In the genomic region with DNA sequence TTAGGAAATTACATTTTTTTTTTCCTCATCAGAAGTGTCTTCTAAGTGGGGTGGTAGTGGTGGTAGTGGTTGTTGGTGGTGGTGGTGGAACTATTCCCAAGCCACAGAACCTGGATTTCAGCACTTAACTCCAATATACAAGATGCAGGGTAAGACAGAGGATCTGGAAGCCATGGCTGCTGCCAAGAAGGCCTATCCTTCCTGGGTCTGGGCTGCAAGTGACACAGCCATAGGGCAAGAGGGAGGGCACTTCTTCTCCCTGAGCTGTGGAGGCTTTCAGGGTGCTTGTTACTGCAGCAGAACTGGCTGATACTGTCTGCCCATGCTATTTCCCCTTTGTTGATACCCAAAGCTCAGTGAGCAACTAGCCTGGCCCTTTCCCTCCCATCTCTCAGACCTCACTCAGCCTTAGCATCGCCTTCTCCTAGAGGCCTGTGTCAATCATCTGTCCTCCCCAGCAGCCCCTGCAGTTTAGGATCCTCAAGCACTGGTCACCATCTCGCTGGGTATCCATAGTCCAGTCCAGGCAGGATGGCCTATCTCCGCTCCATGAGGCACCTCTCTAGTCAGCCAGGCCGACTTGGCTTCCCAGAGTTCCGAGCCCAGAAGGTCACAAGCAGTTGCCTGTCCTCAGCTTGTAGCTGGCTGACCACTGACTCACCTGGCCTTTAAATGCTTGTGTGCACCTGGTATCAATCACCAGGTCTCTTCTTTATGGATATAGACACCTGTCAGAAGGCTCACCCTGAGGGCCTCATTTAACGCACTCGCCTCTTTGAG, we compare ENCODE assay signal across 13 mouse cellular contexts. TPM values are rescaled to one million over a fixed set of nuclear protein-coding genes. Genes with fewer than 3 reads are reported as not detected.
DNase-seq lines count a peak whose midpoint lies in the region; TF ChIP-seq lines count a peak whose summit lies in the region.
"Had no signal": no experiment of that assay in that cellular context is flagged by ENCODE, and none has a peak within 500 bp of the region (broad histone marks: within the 10 kb centered on the region; RNA-seq: fewer than 3 reads in every experiment).

No protein-coding gene starts in this region.

- H3K4me3 ChIP-seq in layer of hippocampus, adult 2 months: no peak overlapping the region
- H3K4me3 ChIP-seq in limb, embryonic 10.5 days: no peak overlapping the region
- H3K4me3 ChIP-seq: heart, adult 2 months; kidney, embryonic 15.5 days; liver, embryonic 13.5 days; midbrain, embryonic 12.5 days had no signal

- TF ChIP-seq CTCF in layer of hippocampus, adult 2 months (conservative IDR thresholded peaks at IDR 0.05): no peak

- peaks cover 25% of the 10 kb centered on the region for H3K4me1 ChIP-seq in limb, embryonic 10.5 days
- H3K4me1 ChIP-seq: liver, embryonic 13.5 days; midbrain, embryonic 12.5 days had no signal

- no peaks in the 10 kb centered on the region for H3K9me3 ChIP-seq in limb, embryonic 10.5 days (replicated peaks)
- H3K9me3 ChIP-seq: kidney, embryonic 15.5 days; liver, embryonic 13.5 days; midbrain, embryonic 12.5 days had no signal

- no peaks in the 10 kb centered on the region for H3K27me3 ChIP-seq in limb, embryonic 10.5 days (ENCODE audit: low read depth, poor library complexity, severe bottlenecking)
- H3K27me3 ChIP-seq: kidney, embryonic 15.5 days; liver, embryonic 13.5 days had no signal

- DNase-seq in layer of hippocampus, adult 8-10 months (ENCODE audit: low spot score in 2 of 2): peak; percentile 1 to 5
- DNase-seq in layer of hippocampus, adult 2 months (ENCODE audit: low spot score in 2 of 2): no peak
- peak; percentile 17 to 29 for DNase-seq in right cerebral cortex, postnatal 10 days (ENCODE audit: low spot score in 2 of 2)
- no peak for DNase-seq in right cerebral cortex, postnatal 14 days
- DNase-seq in cerebellum, adult 8-10 months: peak; percentile 9
- peak; percentile 18 for DNase-seq in limb, embryonic 10.5 days (ENCODE audit: low spot score)
- no peak for DNase-seq in lung, postnatal 25 days (ENCODE audit: low spot score)
- DNase-seq: liver, embryonic 13.5 days; lung, postnatal 10 days; spleen, adult 18-20 months had no signal

- WGBS in limb, embryonic 10.5 days: 89% methylated on average over 7 of the region's 7 CpGs

- H3K36me3 ChIP-seq in limb, embryonic 10.5 days: no peaks in the 10 kb centered on the region
- H3K36me3 ChIP-seq: kidney, embryonic 15.5 days; liver, embryonic 13.5 days; midbrain, embryonic 12.5 days had no signal

- no peak overlapping the region for H3K27ac ChIP-seq in layer of hippocampus, adult 2 months
- H3K27ac ChIP-seq in limb, embryonic 10.5 days: no peak overlapping the region
- H3K27ac ChIP-seq: heart, adult 2 months; kidney, embryonic 15.5 days; liver, embryonic 13.5 days; midbrain, embryonic 12.5 days had no signal

RNA-seq across cellular contexts. Expression of a gene that starts 7.5 kb away (rescaled TPM):
- 100 to 1,000 TPM; 123 to 135 (median 125) TPM for total RNA-seq in layer of hippocampus, adult 8-10 months (2022)
- 100 to 1,000 TPM; 139 to 141 TPM for total RNA-seq in layer of hippocampus, adult 2 months (2021)
- 8.1 and 8.3 TPM in 2 replicates for polyA plus RNA-seq in limb, embryonic 10.5 days (2016; fragmentation: Nextera tagmentation; extraction: Ambion mirVana)

RNA-seq across cellular contexts. Expression of a gene that starts 48.0 kb away (rescaled TPM):
- total RNA-seq in layer of hippocampus, adult 8-10 months (2022): 10 to 100 TPM; 23.3 to 36.1 (median 27.2) TPM
- 10 to 100 TPM; 27.0 to 29.1 TPM for total RNA-seq in layer of hippocampus, adult 2 months (2021)
- 16.2 and 17.0 TPM in 2 replicates for polyA plus RNA-seq in limb, embryonic 10.5 days (2016; fragmentation: Nextera tagmentation; extraction: Ambion mirVana)

Comparison
In these comparisons a context has a peak if more than half of its experiments do, and no peak if none do; other contexts are left out.
1. DNase-seq: peak in layer of hippocampus, adult 8-10 months (2 of 2), right cerebral cortex, postnatal 10 days (2 of 2), cerebellum, adult 8-10 months (single experiment) and limb, embryonic 10.5 days (single experiment); none in layer of hippocampus, adult 2 months (0 of 2), right cerebral cortex, postnatal 14 days (single experiment) and lung, postnatal 25 days (single experiment).